In genomic region chr6:118971844-118972531, GRCm38 (mm10) we compare ENCODE assay signal across 19 mouse cellular contexts.
A peak's percentile ranks its signal among the peaks of the same experiment; 100 is the strongest.
DNase-seq lines count a peak whose midpoint lies in the region; ATAC-seq and TF ChIP-seq lines count a peak whose summit lies in the region.
"Had no signal": no experiment of that assay in that cellular context is flagged by ENCODE, and none has a peak within 500 bp of the region (broad histone marks: within the 10 kb centered on the region; RNA-seq: fewer than 3 reads in every experiment).

No protein-coding gene starts in this region.

- 70% methylated on average over 9 of the region's 10 CpGs for WGBS in kidney, adult 2 months
- WGBS in intestine, embryonic 16.5 days: 63% methylated on average over 9 of the region's 10 CpGs

- no peak overlapping the region for H3K4me2 ChIP-seq in intestine, embryonic 16.5 days (ENCODE audit: low read depth, low read length)
- H3K4me2 ChIP-seq: embryonic facial prominence, embryonic 12.5 days; forebrain, embryonic 13.5 days; heart, embryonic 11.5 days; heart, embryonic 15.5 days; hindbrain, embryonic 13.5 days had no signal

- no peak overlapping the region for H3K4me3 ChIP-seq in kidney, adult 2 months (ENCODE audit: insufficient read depth, low read depth, low read length)
- H3K4me3 ChIP-seq in layer of hippocampus, adult 2 months: no peak overlapping the region
- no peak overlapping the region for H3K4me3 ChIP-seq in intestine, embryonic 16.5 days (ENCODE audit: low read length)
- H3K4me3 ChIP-seq: embryonic facial prominence, embryonic 12.5 days; forebrain, embryonic 13.5 days; heart, adult 2 months; heart, embryonic 15.5 days; hindbrain, embryonic 13.5 days had no signal

- H3K9me3 ChIP-seq in intestine, embryonic 16.5 days (ENCODE audit: control insufficient read depth, low read length): no peaks in the 10 kb centered on the region
- H3K9me3 ChIP-seq: embryonic facial prominence, embryonic 12.5 days; forebrain, embryonic 13.5 days; heart, embryonic 15.5 days had no signal

- TF ChIP-seq POLR2A in kidney, adult 2 months (IDR thresholded peaks at IDR 0.05; ENCODE audit: low read depth, low read length): no peak

- no peaks in the 10 kb centered on the region for H3K4me1 ChIP-seq in kidney, adult 2 months (ENCODE audit: control insufficient read depth, insufficient read depth, low read length)
- H3K4me1 ChIP-seq in intestine, embryonic 16.5 days (ENCODE audit: control insufficient read depth, insufficient read depth, low read length): no peaks in the 10 kb centered on the region
- H3K4me1 ChIP-seq: embryonic facial prominence, embryonic 12.5 days had no signal

- no peak for TF ChIP-seq CTCF in kidney, adult 2 months (conservative IDR thresholded peaks at IDR 0.05; ENCODE audit: insufficient read depth, insufficient read length, low read depth, low read length)
- TF ChIP-seq CTCF in layer of hippocampus, adult 2 months (conservative IDR thresholded peaks at IDR 0.05): no peak

- H3K9ac ChIP-seq in intestine, embryonic 16.5 days (ENCODE audit: low read depth, low read length): no peak overlapping the region
- H3K9ac ChIP-seq: embryonic facial prominence, embryonic 12.5 days; forebrain, embryonic 13.5 days; forebrain, postnatal 0 days; heart, embryonic 15.5 days; hindbrain, embryonic 13.5 days had no signal

- no peaks in the 10 kb centered on the region for H3K27me3 ChIP-seq in kidney, adult 2 months (replicated peaks; ENCODE audit: control insufficient read depth, insufficient read depth, low read length)
- H3K27me3 ChIP-seq in intestine, embryonic 16.5 days (replicated peaks; ENCODE audit: control insufficient read depth, insufficient read depth, low read length): no peaks in the 10 kb centered on the region
- H3K27me3 ChIP-seq: embryonic facial prominence, embryonic 12.5 days; forebrain, embryonic 13.5 days; heart, embryonic 15.5 days; hindbrain, embryonic 13.5 days had no signal

- H3K27ac ChIP-seq in kidney, adult 2 months (ENCODE audit: insufficient read depth, low read depth, low read length): no peak overlapping the region
- peak overlapping the region; percentile 48; the same call in 1 of the 2 replicates for H3K27ac ChIP-seq in layer of hippocampus, adult 2 months
- no peak overlapping the region for H3K27ac ChIP-seq in intestine, embryonic 16.5 days (ENCODE audit: low read length)
- H3K27ac ChIP-seq: embryonic facial prominence, embryonic 12.5 days; forebrain, embryonic 13.5 days; heart, adult 2 months; heart, embryonic 15.5 days; hindbrain, embryonic 13.5 days had no signal

- no peaks in the 10 kb centered on the region for H3K36me3 ChIP-seq in kidney, adult 2 months (ENCODE audit: control insufficient read depth, insufficient read depth, low read length)
- no peaks in the 10 kb centered on the region for H3K36me3 ChIP-seq in intestine, embryonic 16.5 days (ENCODE audit: control insufficient read depth, insufficient read depth, low read length)
- H3K36me3 ChIP-seq: embryonic facial prominence, embryonic 12.5 days; heart, embryonic 15.5 days; hindbrain, embryonic 13.5 days had no signal

- DNase-seq in kidney, adult 2 months: peak; percentile 48
- no peak for DNase-seq in kidney, postnatal 25 days
- DNase-seq in layer of hippocampus, adult 2 months (ENCODE audit: low spot score in 2 of 2): no peak
- DNase-seq in layer of hippocampus, adult 8-10 months (ENCODE audit: low spot score in 2 of 2): no peak
- no peak for DNase-seq in ovary, adult 18-20 months (ENCODE audit: low spot score)
- no peak for DNase-seq in right cerebral cortex, postnatal 14 days
- DNase-seq: adrenal gland, adult 2 months; adrenal gland, postnatal 25 days; cerebellum, postnatal 14 days; forebrain, postnatal 0 days; gastrocnemius, postnatal 14 days; heart, adult 2 months; heart, postnatal 14 days had no signal

- peak; percentile 87 for ATAC-seq in intestine, embryonic 16.5 days
- ATAC-seq: forebrain, embryonic 13.5 days; forebrain, postnatal 0 days had no signal
